Mouse (Mus musculus): ENCODE results near the gene Gm28551.

DNA sequence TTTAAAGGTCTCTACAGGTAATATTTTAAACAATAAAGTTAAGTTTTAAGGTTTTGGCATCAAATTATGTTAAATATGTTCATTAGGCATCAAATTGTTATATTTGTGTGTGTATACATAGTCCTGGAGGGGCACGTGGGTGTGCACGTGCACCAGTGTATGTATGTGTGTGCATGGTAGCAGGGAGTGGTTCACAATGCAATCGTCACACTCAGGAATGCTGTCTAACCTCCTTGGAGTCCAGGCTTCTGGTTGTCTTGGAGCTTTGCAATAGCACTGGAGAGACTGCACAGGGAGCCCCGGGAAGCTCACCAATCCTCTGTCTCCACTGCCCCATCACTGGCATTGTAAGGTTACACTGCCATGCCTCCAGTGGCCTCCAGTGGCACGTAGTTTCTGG is 29.2 kb downstream of the Gm28551 start:
- no peak for TF ChIP-seq CTCF (IDR thresholded peaks at IDR 0.05)
- TF ChIP-seq EP300 (IDR thresholded peaks at IDR 0.05) = no peak
